Mouse (Mus musculus) spleen, adult 12 weeks (tissue): ENCODE results near the gene Ints12.

Experiments used
- DNase-seq: peaks from one replicate; pipeline ENCODE4 v3.0.0; 2022; ENCODE audit warnings: low spot score

Ints12 gene

DNA sequence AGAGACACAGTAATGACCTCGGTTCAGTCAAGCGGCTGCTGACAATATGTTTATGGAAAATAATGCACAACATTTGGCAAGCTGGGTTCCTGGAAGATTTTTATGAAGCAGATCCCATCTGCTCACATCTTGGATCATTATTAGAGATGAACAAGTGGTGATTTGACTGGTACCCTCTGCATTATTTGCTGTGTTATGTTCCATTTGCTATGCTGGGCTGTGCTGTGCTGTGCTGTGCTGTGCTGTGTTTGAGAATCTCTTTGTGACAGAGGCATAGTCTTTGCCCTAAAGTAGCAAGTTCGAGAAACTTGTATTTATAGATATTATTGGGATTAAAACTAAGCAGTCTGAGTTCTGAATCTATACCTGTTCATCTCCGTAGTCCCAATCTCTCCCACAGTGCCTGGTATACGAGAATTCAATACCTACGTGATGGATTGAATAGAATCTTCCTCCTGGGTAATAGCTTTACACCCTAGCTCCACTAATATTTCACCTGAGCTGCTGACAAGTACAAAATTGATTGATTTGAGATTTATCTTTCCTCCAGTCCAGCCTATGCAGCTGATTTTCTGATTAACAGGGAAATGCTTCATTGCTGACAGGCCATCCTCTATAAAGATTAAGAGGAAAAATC is 53.0 kb downstream of the Ints12 start:
- DNase-seq = no peak

DNA sequence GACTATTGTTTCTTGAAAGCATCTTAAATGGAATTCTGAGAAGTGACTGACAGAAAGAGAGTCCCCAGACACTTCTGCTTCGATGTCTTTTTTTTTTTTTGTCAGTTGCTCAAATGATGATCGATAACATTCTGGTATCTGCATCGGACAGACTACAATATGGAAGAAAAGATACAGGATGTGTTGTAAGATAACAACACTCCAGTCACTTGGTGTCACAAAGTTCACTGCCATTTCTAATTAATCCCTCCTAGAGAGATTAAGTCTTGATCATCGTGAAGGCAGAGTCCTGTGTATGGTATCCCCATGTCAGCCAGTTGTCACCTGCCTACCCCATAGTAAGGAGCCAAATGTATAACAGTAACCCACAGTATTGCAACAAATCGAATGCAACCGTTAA is 60.0 kb downstream of the Ints12 start:
- DNase-seq = no peak

DNA sequence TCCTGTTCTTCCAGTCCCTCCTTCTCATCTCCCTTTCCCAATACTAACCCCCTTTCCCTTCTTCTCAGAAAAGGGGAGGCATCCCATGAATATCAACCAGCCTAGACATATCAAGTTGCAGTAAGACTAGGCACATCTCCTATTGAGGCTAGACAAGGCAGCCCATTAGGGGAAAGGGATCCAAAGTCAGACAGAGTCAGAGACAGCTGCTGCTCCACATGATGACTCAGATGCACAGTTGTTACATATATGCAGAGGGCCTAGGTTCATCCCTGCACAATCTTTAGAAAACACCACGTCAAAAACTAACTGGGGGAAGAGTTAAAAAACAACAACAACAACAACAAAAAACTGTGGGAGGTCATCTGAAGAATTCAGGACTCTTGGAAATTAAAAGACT is 61.2 kb downstream of the Ints12 start:
- no peak for DNase-seq

DNA sequence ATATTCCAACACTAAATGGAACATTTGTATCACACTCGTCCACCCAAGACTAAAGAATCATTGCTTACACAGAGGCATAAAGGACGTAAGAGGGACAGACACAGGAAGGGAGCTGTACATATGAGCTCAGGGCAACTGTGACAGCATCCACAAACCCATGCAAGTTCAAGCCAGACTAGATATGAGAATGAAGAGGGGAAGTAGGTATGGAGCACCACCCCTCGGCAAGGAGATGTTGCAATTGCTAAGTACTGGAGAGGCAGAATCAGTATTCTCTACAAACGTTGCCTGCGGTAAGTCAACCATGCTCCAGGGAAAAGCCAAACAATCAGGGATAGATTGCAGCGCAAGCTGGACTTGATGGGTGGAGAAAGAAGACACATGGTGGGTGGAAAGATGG is 62.0 kb downstream of the Ints12 start:
- DNase-seq = no peak

DNA sequence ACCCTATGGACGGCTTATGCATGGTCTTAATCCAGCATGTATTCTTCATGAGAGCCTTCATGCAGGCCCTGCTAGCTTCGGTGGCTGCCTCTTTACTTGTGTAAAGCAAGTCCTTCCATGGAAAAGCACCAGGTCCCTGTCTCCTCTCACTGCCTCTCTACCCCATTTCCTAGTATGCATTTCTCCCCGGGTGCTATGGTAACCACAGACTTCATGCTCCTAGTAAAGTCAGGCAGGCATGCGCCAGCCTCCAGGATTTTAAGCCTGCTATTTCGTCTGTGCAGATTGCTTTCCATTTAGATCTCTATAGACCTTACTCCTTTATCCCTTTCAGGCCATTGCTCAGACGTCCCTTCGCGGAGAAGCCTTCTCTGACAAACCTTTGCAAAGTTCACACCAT is 63.0 kb downstream of the Ints12 start:
- no peak for DNase-seq

DNA sequence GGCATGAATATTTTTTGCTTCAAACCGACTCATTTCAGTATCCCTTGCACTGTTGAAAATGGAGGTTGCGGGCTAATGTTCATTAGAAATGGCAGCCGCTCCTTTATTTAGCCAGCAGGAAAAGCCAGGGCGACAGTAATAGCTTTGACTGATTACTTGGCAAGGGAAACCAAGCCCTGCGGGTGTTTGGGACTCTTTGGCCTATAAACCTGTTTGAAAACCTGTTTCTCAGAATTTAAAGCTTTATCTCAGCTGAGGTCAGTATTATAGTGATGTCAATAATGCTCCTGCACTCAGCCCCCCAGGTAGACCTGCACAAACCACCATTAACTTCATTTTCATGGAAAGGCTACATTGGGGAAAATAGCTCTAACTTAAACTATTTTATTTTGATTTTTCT is 66.6 kb downstream of the Ints12 start:
- DNase-seq = no peak
